Mouse (Mus musculus): ENCODE results near the gene Cfap298.

DNA sequence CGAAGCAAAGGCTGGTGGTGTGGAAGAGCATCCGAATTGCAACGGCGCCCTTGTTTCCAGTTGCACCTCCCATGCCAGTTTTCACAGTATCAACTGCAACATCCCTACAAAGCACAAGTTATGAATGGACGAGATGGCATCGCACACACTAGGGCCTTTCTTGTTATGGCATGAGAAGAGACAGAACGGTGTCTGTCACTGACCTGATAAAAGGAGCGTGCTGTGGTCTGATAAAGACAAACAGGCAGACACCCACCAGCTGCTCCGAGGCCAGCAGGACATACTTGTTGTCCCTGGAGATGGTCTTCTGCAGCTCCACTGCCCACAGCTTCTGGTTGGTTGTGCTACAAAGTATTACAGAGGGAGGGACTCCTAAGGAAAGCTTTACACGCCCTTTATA lies 29.4 kb upstream of the Cfap298 start:
- TF ChIP-seq GATA1 (IDR thresholded peaks at IDR 0.05; ENCODE audit: borderline replicate concordance, low read length) (no peak), CTCF (IDR thresholded peaks at IDR 0.05; ENCODE audit: low read depth, low read length) (no peak), TAL1 (conservative IDR thresholded peaks at IDR 0.05; ENCODE audit: low read depth, low read length) (peak; percentile 77)

Measured in G1E (cell line).